In genomic region chr5:135023344-135024173, GRCm38 (mm10) we compare ENCODE assay signal across 8 mouse cellular contexts. TPM values are rescaled to one million over a fixed set of nuclear protein-coding genes. Genes with fewer than 3 reads are reported as not detected.
DNase-seq lines count a peak whose midpoint lies in the region; ATAC-seq lines count a peak whose summit lies in the region.

Gene Stx1a (plus strand): TSS chr5:135023482.

- peaks cover 35% of the 10 kb centered on the region for H3K4me1 ChIP-seq in hindbrain, embryonic 13.5 days (replicated peaks)

- no peaks in the 10 kb centered on the region for H3K9me3 ChIP-seq in hindbrain, embryonic 13.5 days

- WGBS in hindbrain, embryonic 13.5 days: 1% methylated on average over 57 of the region's 61 CpGs

- H3K36me3 ChIP-seq in hindbrain, embryonic 13.5 days: no peaks in the 10 kb centered on the region

- H3K27me3 ChIP-seq in hindbrain, embryonic 13.5 days: 0 out of 2 replicates have a peak, but pooled peaks cover 2% of the 10 kb centered on the region

- ATAC-seq in hindbrain, embryonic 13.5 days (ENCODE audit: low FRiP score): peak; percentile 90

- H3K27ac ChIP-seq in hindbrain, embryonic 13.5 days: peak within 1 kb of the TSS; percentile 0

- H3K9ac ChIP-seq in hindbrain, embryonic 13.5 days: peak within 1 kb of the TSS; percentile 84

- DNase-seq in NIH3T3 (ENCODE audit: low read depth): peak; percentile 97
- peak; percentile 26 for DNase-seq in cerebellum, adult 9-10 months
- peak; percentile 82 to 83 for DNase-seq in frontal cortex, postnatal 14 days (ENCODE audit: low spot score in 2 of 2)
- peak; percentile 88 to 89 for DNase-seq in layer of hippocampus, postnatal 36 days
- DNase-seq in lung, postnatal 25 days (ENCODE audit: low spot score): peak; percentile 91
- peak; percentile 60 for DNase-seq in retina, postnatal 7 days (ENCODE audit: low read depth, low spot score)
- peak; percentile 70 to 82 for DNase-seq in urinary bladder, adult 18-20 months (ENCODE audit: low spot score in 2 of 2)

- peak within 1 kb of the TSS; percentile 69 for H3K4me3 ChIP-seq in hindbrain, embryonic 13.5 days

- peak within 1 kb of the TSS; percentile 94 for H3K4me2 ChIP-seq in hindbrain, embryonic 13.5 days

RNA-seq across cellular contexts. Expression of gene Stx1a, which starts in this region (rescaled TPM):
- polyA plus RNA-seq in hindbrain, embryonic 13.5 days (2015; fragmentation: Nextera tagmentation; extraction: Ambion mirVana): 78.4 and 78.9 TPM in 2 replicates
- 10 to 100 TPM; 96.3 to 96.4 TPM for total RNA-seq in layer of hippocampus, postnatal 36 days (2021)

Comparison
In these comparisons a context has a peak if more than half of its experiments do, and no peak if none do; other contexts are left out.
1. Peak in every context shown above with its lines: DNase-seq, ATAC-seq, H3K4me3 ChIP-seq and H3K27ac ChIP-seq.
2. DNase-seq: peak in every context shown above with its lines; median percentile 97 in NIH3T3; 91 in lung, postnatal 25 days; 88 in layer of hippocampus, postnatal 36 days; 82 in frontal cortex, postnatal 14 days; 76 in urinary bladder, adult 18-20 months; 60 in retina, postnatal 7 days; 26 in cerebellum, adult 9-10 months.